19 mouse cellular contexts compared by ENCODE assay signal in the genomic region with DNA sequence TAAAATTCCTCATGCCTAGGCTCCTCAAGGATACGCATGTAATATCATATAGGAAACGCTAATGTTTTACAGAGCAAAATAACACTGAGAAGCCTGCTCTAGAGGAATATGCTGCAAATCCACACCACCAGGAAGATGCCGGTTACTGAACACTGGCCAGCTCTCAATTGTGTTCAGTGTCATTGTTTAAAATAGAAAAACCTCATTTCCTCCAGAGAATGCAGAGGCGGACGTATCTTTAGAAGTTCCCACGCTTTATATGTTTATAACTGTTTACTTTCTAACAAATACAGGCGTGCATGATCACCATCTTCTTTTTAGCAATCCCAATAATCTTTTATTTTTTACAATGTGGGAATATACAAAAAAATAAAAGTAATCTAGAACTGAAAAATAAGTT. TPM values are rescaled to one million over a fixed set of nuclear protein-coding genes. Genes with fewer than 3 reads are reported as not detected.
DNase-seq lines count a peak whose midpoint lies in the region; ATAC-seq and TF ChIP-seq lines count a peak whose summit lies in the region.
"Had no signal": no experiment of that assay in that cellular context is flagged by ENCODE, and none has a peak within 500 bp of the region (broad histone marks: within the 10 kb centered on the region; RNA-seq: fewer than 3 reads in every experiment).

No protein-coding gene starts in this region.

- no peak for TF ChIP-seq CTCF in gastrocnemius, adult 2 months (IDR thresholded peaks at IDR 0.05)
- no peak for TF ChIP-seq CTCF in lung, postnatal 0 days (IDR thresholded peaks at IDR 0.05)

- no peaks in the 10 kb centered on the region for H3K9me3 ChIP-seq in kidney, embryonic 16.5 days (ENCODE audit: low read length)
- no peaks in the 10 kb centered on the region for H3K9me3 ChIP-seq in lung, postnatal 0 days (ENCODE audit: low read length)
- H3K9me3 ChIP-seq: embryonic facial prominence, embryonic 10.5 days; forebrain, embryonic 13.5 days; hindbrain, embryonic 15.5 days had no signal

- 71% methylated on average over 7 of the region's 7 CpGs for WGBS in kidney, embryonic 16.5 days
- 37% methylated on average over 7 of the region's 7 CpGs for whole genome bisulfite sequencing in lung, postnatal 0 days

- no peak overlapping the region for H3K9ac ChIP-seq in kidney, embryonic 16.5 days (replicated peaks; ENCODE audit: low read length)
- H3K9ac ChIP-seq in lung, postnatal 0 days (replicated peaks; ENCODE audit: low read depth) = no peak overlapping the region
- H3K9ac ChIP-seq: forebrain, embryonic 13.5 days; heart, embryonic 12.5 days; hindbrain, embryonic 15.5 days had no signal

- no peak overlapping the region for H3K4me2 ChIP-seq in kidney, embryonic 16.5 days (replicated peaks; ENCODE audit: low read depth, low read length)
- no peak overlapping the region for H3K4me2 ChIP-seq in lung, postnatal 0 days (replicated peaks; ENCODE audit: low read depth, low read length)
- H3K4me2 ChIP-seq: forebrain, embryonic 13.5 days; heart, embryonic 12.5 days; hindbrain, embryonic 15.5 days had no signal

- 0 out of 2 replicates have a peak, but pooled peaks have one; percentile 42 for ATAC-seq in kidney, embryonic 16.5 days (ENCODE audit: low FRiP score, low TSS enrichment)
- peak; percentile 61 for ATAC-seq in lung, postnatal 0 days
- ATAC-seq: forebrain, embryonic 13.5 days had no signal

- no peaks in the 10 kb centered on the region for H3K36me3 ChIP-seq in kidney, embryonic 16.5 days (ENCODE audit: insufficient read depth, low read length)
- H3K36me3 ChIP-seq in lung, postnatal 0 days (ENCODE audit: insufficient read depth, low read length) = no peaks in the 10 kb centered on the region
- H3K36me3 ChIP-seq: embryonic facial prominence, embryonic 10.5 days; heart, embryonic 12.5 days; hindbrain, embryonic 15.5 days had no signal

- H3K27me3 ChIP-seq in kidney, embryonic 16.5 days (ENCODE audit: insufficient read depth, low read length) = no peaks in the 10 kb centered on the region
- H3K27me3 ChIP-seq in lung, postnatal 0 days (replicated peaks; ENCODE audit: insufficient read depth, low read length) = no peaks in the 10 kb centered on the region
- H3K27me3 ChIP-seq: forebrain, embryonic 13.5 days; heart, embryonic 12.5 days; hindbrain, embryonic 15.5 days had no signal

- H3K27ac ChIP-seq in gastrocnemius, adult 2 months = peak overlapping the region; percentile 4; the same call in 1 of the 2 replicates
- H3K27ac ChIP-seq in kidney, embryonic 16.5 days (ENCODE audit: low read length) = no peak overlapping the region
- no peak overlapping the region for H3K27ac ChIP-seq in lung, postnatal 0 days (ENCODE audit: low read length)
- H3K27ac ChIP-seq: embryonic facial prominence, embryonic 10.5 days; forebrain, embryonic 13.5 days; hindbrain, embryonic 15.5 days had no signal

- TF ChIP-seq EP300 in lung, postnatal 0 days (IDR thresholded peaks at IDR 0.05) = peak; percentile 94

- DNase-seq in gastrocnemius, adult 2 months = no peak
- DNase-seq in gastrocnemius, postnatal 36 days = no peak
- no peak for DNase-seq in kidney, postnatal 36 days
- DNase-seq in lung, postnatal 0 days (ENCODE audit: low spot score) = peak; percentile 65
- peak; percentile 61 for DNase-seq in lung, postnatal 36 days
- DNase-seq in cerebellum, adult 11-12 months = no peak
- DNase-seq in right cerebral cortex, postnatal 10 days (ENCODE audit: low spot score in 2 of 2) = no peak
- DNase-seq: adrenal gland, postnatal 14 days; cerebellum, adult 2 months; cerebellum, postnatal 10 days; gastrocnemius, postnatal 25 days; heart, adult 18-20 months; heart, postnatal 36 days had no signal

- no peaks in the 10 kb centered on the region for H3K4me1 ChIP-seq in kidney, embryonic 16.5 days (ENCODE audit: insufficient read depth, low read length)
- H3K4me1 ChIP-seq in lung, postnatal 0 days (ENCODE audit: insufficient read depth, low read depth, low read length) = no peaks in the 10 kb centered on the region
- H3K4me1 ChIP-seq: embryonic facial prominence, embryonic 10.5 days; forebrain, embryonic 13.5 days; hindbrain, embryonic 15.5 days had no signal

- no peak overlapping the region for H3K4me3 ChIP-seq in gastrocnemius, adult 2 months
- H3K4me3 ChIP-seq in kidney, embryonic 16.5 days (ENCODE audit: low read length) = no peak overlapping the region
- no peak overlapping the region for H3K4me3 ChIP-seq in lung, postnatal 0 days (ENCODE audit: low read depth, low read length)
- H3K4me3 ChIP-seq: embryonic facial prominence, embryonic 10.5 days; forebrain, embryonic 13.5 days; heart, embryonic 12.5 days; hindbrain, embryonic 15.5 days had no signal

- intact Hi-C loops in gastrocnemius, adult 2 months (cut with DNase I) = no loop called here
- intact Hi-C loops in gastrocnemius, postnatal 36 days (cut with DNase I) = no loop called here

RNA-seq across cellular contexts. Expression of a gene that starts 33.1 kb away (rescaled TPM):
- total RNA-seq in gastrocnemius, adult 2 months (2021) = 10 to 100 TPM; 22.3 to 32.2 TPM
- 10 to 100 TPM; 26.0 to 27.8 TPM for total RNA-seq in gastrocnemius, postnatal 36 days (2021)
- 7.0 and 7.3 TPM in 2 replicates for polyA plus RNA-seq in kidney, embryonic 16.5 days (2015; fragmentation: Nextera tagmentation; extraction: Ambion mirVana)
- polyA plus RNA-seq in lung, postnatal 0 days (2015; fragmentation: Nextera tagmentation; extraction: Ambion mirVana) = 25.0 and 28.8 TPM in 2 replicates
- total RNA-seq: MEL had no signal

Comparison
In these comparisons a context has a peak if more than half of its experiments do, and no peak if none do; other contexts are left out.
1. DNase-seq: peak in lung, postnatal 0 days (single experiment) and lung, postnatal 36 days (single experiment); none in gastrocnemius, adult 2 months (single experiment), gastrocnemius, postnatal 36 days (0 of 2), kidney, postnatal 36 days (0 of 2), cerebellum, adult 11-12 months (single experiment) and right cerebral cortex, postnatal 10 days (0 of 2).